Mouse (Mus musculus): ENCODE data around the gene Gm10662. TPM values are rescaled to one million over a fixed set of nuclear protein-coding genes. Genes with fewer than 3 reads are reported as not detected.
"Not testable (repeated sequence)": the region's sequence is repeated elsewhere in the genome, so short reads cannot be mapped to it uniquely, and the experiment has no call there.

The Gm10662 gene
- total RNA-seq (2014; fragmentation: Nextera tagmentation) (not detected in 2 replicates), total RNA-seq (2017) (not detected in 2 replicates)

DNA sequence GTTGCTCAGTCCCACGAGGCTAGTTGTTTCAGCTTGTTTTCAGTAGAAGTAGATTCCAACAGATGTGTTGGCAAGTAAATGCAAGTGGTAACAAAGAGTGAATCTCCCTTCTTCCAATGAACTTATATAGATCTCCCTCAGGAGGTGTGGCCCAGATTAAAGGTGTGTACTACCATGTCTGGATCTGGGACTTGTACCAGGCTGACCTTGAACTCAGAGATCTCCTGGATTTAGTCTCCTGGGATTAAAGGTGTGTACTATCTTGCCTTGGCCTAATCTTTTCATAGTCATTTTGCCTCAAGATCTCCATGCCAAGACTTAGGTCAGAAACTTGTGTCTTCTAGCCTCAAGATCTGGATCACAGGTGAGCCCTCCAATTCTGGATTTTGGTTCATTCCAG, at the start of gene Gm10662:
Gene Gm10662, minus strand, starts transcription at position 101 of the 400 bp plus-strand sequence.
- not testable (repeated sequence) for ATAC-seq (replicated peaks; ENCODE audit: poor library complexity, severe bottlenecking)

DNA sequence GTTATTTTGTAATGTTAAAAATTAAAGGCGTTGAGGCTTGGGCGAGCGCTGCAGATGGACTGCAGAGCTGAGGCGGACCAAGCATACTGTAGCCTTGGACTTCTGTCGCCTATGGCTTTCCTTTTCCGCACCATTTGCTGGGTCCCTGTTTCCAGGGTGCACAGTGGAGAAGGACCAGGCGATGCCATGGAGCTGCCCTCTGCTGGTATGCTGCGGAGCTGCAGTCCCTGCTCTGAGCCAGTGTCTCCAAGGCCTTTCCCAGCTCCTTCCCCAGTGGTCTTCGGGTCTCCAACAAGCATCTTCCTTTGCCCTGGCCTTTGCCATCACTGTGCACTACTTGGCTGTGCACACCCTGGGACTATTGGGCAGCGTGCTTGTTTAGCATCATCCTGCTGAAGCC, 19.2 kb upstream of the Gm10662 start:
- ATAC-seq (replicated peaks; ENCODE audit: poor library complexity, severe bottlenecking): not testable (repeated sequence)

Other genes with a start within 250 kb of the Gm10662 start
- gene Gm4214, start 159.8 kb downstream of the Gm10662 start, total RNA-seq (2014; fragmentation: Nextera tagmentation): not detected in 2 replicates
- gene Gm4214, start 159.8 kb downstream of the Gm10662 start, total RNA-seq (2017): not detected in 2 replicates
- not detected in 2 replicates for gene Gm4216, start 124.6 kb downstream of the Gm10662 start, total RNA-seq (2014; fragmentation: Nextera tagmentation)
- gene Gm4216, start 124.6 kb downstream of the Gm10662 start, total RNA-seq (2017): not detected in 2 replicates
- not detected in 2 replicates for gene Vmn1r163, start 88.9 kb downstream of the Gm10662 start, total RNA-seq (2014; fragmentation: Nextera tagmentation)
- not detected in 2 replicates for gene Vmn1r163, start 88.9 kb downstream of the Gm10662 start, total RNA-seq (2017)
- not detected in 2 replicates for gene Gm8720, start 77.0 kb downstream of the Gm10662 start, total RNA-seq (2014; fragmentation: Nextera tagmentation)
- not detected in 2 replicates for gene Gm8720, start 77.0 kb downstream of the Gm10662 start, total RNA-seq (2017)
- gene Vmn1r165, start 72.9 kb upstream of the Gm10662 start, total RNA-seq (2014; fragmentation: Nextera tagmentation): not detected in 2 replicates
- gene Vmn1r165, start 72.9 kb upstream of the Gm10662 start, total RNA-seq (2017): not detected in 2 replicates
- gene Vmn1r166, start 107.2 kb upstream of the Gm10662 start, total RNA-seq (2014; fragmentation: Nextera tagmentation): not detected in 2 replicates
- not detected in 2 replicates for gene Vmn1r166, start 107.2 kb upstream of the Gm10662 start, total RNA-seq (2017)
- not detected in 2 replicates for gene Gm6902, start 134.4 kb upstream of the Gm10662 start, total RNA-seq (2014; fragmentation: Nextera tagmentation)
- not detected in 2 replicates for gene Gm6902, start 134.4 kb upstream of the Gm10662 start, total RNA-seq (2017)
- gene Nlrp4e, start 156.7 kb upstream of the Gm10662 start, total RNA-seq (2014; fragmentation: Nextera tagmentation): not detected in 2 replicates
- gene Nlrp4e, start 156.7 kb upstream of the Gm10662 start, total RNA-seq (2017): not detected in 2 replicates
- gene Nlrp5, start 241.4 kb upstream of the Gm10662 start, total RNA-seq (2014; fragmentation: Nextera tagmentation): not detected in 2 replicates
- gene Nlrp5, start 241.4 kb upstream of the Gm10662 start, total RNA-seq (2017): not detected in 2 replicates